Mouse (Mus musculus) hindbrain, postnatal 0 days (tissue): ENCODE measurements at regions not wholly inside any gene's neighbourhood (a gene's known extent, or its start where the extent isn't known, plus 50 kb on each side); places are given as distances from the start of the nearest gene placed in this dataset.

Source experiments
- ATAC-seq: fragments of 200-750 bp; cut with Nextera tagmentation; 2 replicates; pipeline ENCODE4 v1.8.0; 2017; ENCODE audit warnings: mild to moderate bottlenecking, moderate TSS enrichment, moderate library complexity
- DNase-seq: peaks from one replicate; pipeline ENCODE4 v3.0.0-alpha.2; 2015; ENCODE audit warnings: low spot score
- H3K27ac ChIP-seq: fragments of 300-500 bp; sonication (generic); 2 replicates; pipeline ENCODE4 v1.5.1; 2014; ENCODE audit warnings: mild to moderate bottlenecking
- H3K27me3 ChIP-seq: fragments of 300-500 bp; sonication (generic); 2 replicates; pipeline ENCODE4 v1.6.1; 2014; ENCODE audit warnings: low read length, mixed read lengths; ENCODE audit not compliant: insufficient read depth
- H3K36me3 ChIP-seq: fragments of 300-500 bp; sonication (generic); 2 replicates; pipeline ENCODE4 v1.6.1; 2014; ENCODE audit warnings: low read length, mixed read lengths; ENCODE audit not compliant: insufficient read depth
- H3K4me1 ChIP-seq: fragments of 300-500 bp; sonication (generic); 2 replicates; pipeline ENCODE4 v1.6.1; 2014; ENCODE audit warnings: antibody characterized with exemption, low read length, mixed read lengths; ENCODE audit not compliant: insufficient read depth
- H3K4me2 ChIP-seq: fragments of 300-500 bp; sonication (generic); 2 replicates; pipeline ENCODE4 v1.6.1; 2014; ENCODE audit warnings: low read depth, mild to moderate bottlenecking, low read length, moderate library complexity, mixed read lengths
- H3K4me3 ChIP-seq: fragments of 300-500 bp; sonication (generic); 2 replicates; pipeline ENCODE4 v1.5.1; 2014; ENCODE audit warnings: low read length
- H3K9ac ChIP-seq: fragments of 300-500 bp; sonication (generic); replicated peaks from 2 replicates; pipeline ENCODE4 v1.6.1; 2014; ENCODE audit warnings: mild to moderate bottlenecking, low read length, moderate library complexity, mixed read lengths
- H3K9me3 ChIP-seq: fragments of 300-500 bp; sonication (generic); 2 replicates; pipeline ENCODE4 v1.6.1; 2016; ENCODE audit warnings: low read length, mixed read lengths
- CTCF ChIP-seq: IDR thresholded peaks from 2 replicates; pipeline ENCODE4 v1.5.1; 2016; ENCODE audit warnings: antibody characterized with exemption, control low read depth, low read depth
- WGBS: fragments of 180-500 bp; shearing (Covaris S2); extraction: QIAGEN DNeasy Blood & Tissue Kit; methylation state at CpG from one replicate; pipeline ENCODE4 v1.1.7; 2014; 5-methylcytosine and 5-hydroxymethylcytosine counted together

DNA sequence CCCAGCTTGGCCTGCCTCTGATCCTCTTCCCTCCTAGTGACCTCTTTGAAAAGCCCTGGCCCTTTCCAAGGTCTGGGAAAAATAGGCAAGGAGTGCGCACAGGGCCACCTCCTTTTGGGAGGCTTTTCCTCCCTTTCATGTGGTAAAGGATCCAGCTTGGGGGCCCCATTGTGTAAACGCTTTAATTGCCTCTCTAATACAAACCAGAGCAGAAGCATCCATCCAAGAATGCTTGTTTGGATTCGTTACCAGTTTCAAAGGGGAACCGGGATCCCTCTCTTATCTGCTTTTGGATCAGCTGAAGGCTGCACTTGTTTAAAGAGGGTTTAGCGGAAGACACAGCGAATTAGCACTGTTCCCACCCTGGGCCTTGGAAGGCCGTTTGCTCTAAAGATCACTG, 109.3 kb upstream of the Cops8 start:
- DNase-seq: no peak
- H3K4me1 ChIP-seq: no peaks in the 10 kb centered on the region

DNA sequence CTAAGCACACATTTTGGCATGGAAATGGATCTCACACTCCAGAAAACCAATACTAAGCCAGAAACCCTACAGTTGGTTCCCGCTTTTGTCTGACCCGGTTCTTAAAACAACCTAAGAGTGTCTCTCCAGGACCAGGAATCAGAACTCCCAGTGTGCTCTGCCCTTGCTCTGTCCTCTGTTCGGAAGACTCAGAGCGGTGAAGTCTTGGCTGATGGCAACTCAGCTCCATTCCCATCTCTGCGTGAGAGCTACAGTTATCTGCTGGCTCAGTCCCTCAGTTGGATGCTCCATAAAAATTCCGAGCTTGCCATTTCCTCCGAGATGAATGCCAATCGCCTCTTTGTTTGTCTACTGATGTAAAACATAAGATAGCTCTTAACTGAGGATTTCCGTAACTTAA, 107.6 kb upstream of the Cops8 start:
- Histone ChIP-seq H3K27ac (no peak overlapping the region), H3K4me3 (no peak overlapping the region), H3K9ac (no peak overlapping the region), H3K4me1 (no peaks in the 10 kb centered on the region), H3K9me3 (no peaks in the 10 kb centered on the region), H3K36me3 (no peaks in the 10 kb centered on the region), H3K27me3 (no peaks in the 10 kb centered on the region), H3K4me2 (no peak overlapping the region)
- ATAC-seq (no peak), DNase-seq (no peak)
- no peak for TF ChIP-seq CTCF
- WGBS: 77% methylated on average over 9 of the region's 9 CpGs

More for the DNA sequence above, 109.3 kb upstream of the Cops8 start:
- no peaks in the 10 kb centered on the region for H3K9me3 ChIP-seq
- H3K9ac ChIP-seq: no peak overlapping the region
- H3K36me3 ChIP-seq: no peaks in the 10 kb centered on the region
- WGBS: 39% methylated on average over 7 of the region's 7 CpGs
- no peak overlapping the region for H3K27ac ChIP-seq
- no peak overlapping the region for H3K4me3 ChIP-seq
- H3K4me2 ChIP-seq: no peak overlapping the region
- ATAC-seq: no peak
- no peaks in the 10 kb centered on the region for H3K27me3 ChIP-seq
- TF ChIP-seq CTCF: no peak

- no peaks in the 10 kb centered on the region for H3K36me3 ChIP-seq
- no peak overlapping the region for H3K4me3 ChIP-seq
- no peak overlapping the region for H3K9ac ChIP-seq
- no peak for ATAC-seq
- no peak overlapping the region for H3K27ac ChIP-seq
- H3K9me3 ChIP-seq: no peaks in the 10 kb centered on the region
- H3K4me2 ChIP-seq: no peak overlapping the region
- no peak for TF ChIP-seq CTCF
- no peaks in the 10 kb centered on the region for H3K27me3 ChIP-seq
- no peaks in the 10 kb centered on the region for H3K4me1 ChIP-seq
- DNase-seq: no peak
Measured at GRCm38 (mm10) chr1:90497568-90497967, 105.2 kb upstream of the Cops8 start.

DNA sequence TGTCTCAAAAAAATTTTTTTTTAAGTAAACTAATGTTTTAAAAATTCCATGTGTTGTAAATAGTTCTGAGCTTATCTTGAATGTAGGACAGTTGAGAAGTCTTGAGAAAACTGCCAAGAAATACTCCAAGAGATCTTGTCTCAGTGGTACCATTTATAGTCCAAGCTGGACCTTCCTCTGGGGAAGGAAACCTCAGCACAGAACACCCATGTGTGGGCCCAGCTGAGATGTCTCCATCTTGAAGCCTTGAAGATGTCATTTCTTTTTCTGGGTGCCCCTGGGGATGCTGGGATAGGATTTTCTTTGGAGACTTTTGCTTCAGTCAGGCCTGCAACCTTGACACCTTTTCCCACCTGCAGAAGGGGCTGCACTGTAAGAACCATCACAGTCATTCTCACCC, 101.4 kb upstream of the Cops8 start:
- no peak for TF ChIP-seq CTCF
- DNase-seq (no peak), ATAC-seq (no peak)
- H3K27ac ChIP-seq: no peak overlapping the region
- no peak overlapping the region for H3K4me3 ChIP-seq
- no peak overlapping the region for H3K4me2 ChIP-seq
- no peaks in the 10 kb centered on the region for H3K4me1 ChIP-seq
- H3K36me3 ChIP-seq: no peaks in the 10 kb centered on the region
- no peaks in the 10 kb centered on the region for H3K9me3 ChIP-seq
- H3K27me3 ChIP-seq: no peaks in the 10 kb centered on the region
- H3K9ac ChIP-seq: no peak overlapping the region

- TF ChIP-seq CTCF: no peak
- WGBS: 92% methylated on average over 3 of the region's 3 CpGs
- ATAC-seq: no peak
Measured at GRCm38 (mm10) chr1:90502371-90502770, 100.4 kb upstream of the Cops8 start.

DNA sequence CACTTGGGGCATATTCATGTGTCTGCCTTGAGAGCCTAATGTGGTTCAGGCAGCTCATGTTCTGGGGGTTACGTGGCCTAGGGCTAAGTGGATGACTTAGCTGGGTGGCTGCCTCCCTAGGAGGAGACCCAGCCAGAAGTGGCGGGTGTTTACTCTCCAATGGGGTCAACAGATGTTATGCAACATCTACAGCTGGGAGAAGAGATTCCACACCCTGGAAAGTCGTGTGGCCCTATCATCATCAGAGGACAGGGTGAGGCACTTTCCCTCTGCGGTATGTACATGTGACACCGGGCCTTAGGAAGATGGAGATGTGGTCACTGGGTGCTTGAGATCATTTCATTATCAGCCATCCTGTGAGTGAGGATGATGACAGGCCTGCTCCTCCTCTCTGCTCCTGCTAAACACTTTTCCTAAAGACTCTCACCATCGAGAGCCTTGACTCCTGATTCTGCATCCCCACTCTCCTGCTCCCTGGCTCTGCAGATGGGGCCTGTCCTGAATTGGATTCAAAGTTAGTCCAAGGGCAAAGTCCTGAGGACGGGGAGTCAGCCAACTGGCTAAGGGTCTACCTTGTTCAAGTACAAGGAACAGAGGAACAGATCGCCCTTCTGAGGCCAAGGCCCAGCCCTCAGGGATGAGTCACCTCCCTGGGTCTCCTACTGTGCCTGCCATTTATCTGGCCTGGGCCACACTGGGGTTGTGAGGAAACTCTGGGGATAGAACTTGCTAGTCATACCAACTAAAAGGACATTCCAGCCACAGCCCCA, 99.8 kb upstream of the Cops8 start:
- no peaks in the 10 kb centered on the region for H3K27me3 ChIP-seq
- no peak overlapping the region for H3K27ac ChIP-seq
- ATAC-seq (no peak), DNase-seq (no peak)
- no peaks in the 10 kb centered on the region for H3K9me3 ChIP-seq
- H3K4me1 ChIP-seq: no peaks in the 10 kb centered on the region
- no peak overlapping the region for H3K4me2 ChIP-seq
- TF ChIP-seq CTCF: no peak
- H3K4me3 ChIP-seq: no peak overlapping the region
- 90% methylated on average over 8 of the region's 8 CpGs for WGBS
- no peaks in the 10 kb centered on the region for H3K36me3 ChIP-seq
- no peak overlapping the region for H3K9ac ChIP-seq

More at GRCm38 (mm10) chr1:90502371-90502770, 100.4 kb upstream of the Cops8 start:
- Histone ChIP-seq H3K9ac (no peak overlapping the region), H3K9me3 (no peaks in the 10 kb centered on the region), H3K4me1 (no peaks in the 10 kb centered on the region), H3K27me3 (no peaks in the 10 kb centered on the region), H3K4me3 (no peak overlapping the region), H3K27ac (no peak overlapping the region), H3K36me3 (no peaks in the 10 kb centered on the region), H3K4me2 (no peak overlapping the region)
- no peak for DNase-seq

GRCm38 (mm10) chr1:90504583-90505080, 98.1 kb upstream of the Cops8 start:
- no peak overlapping the region for H3K4me2 ChIP-seq
- H3K27ac ChIP-seq: no peak overlapping the region
- H3K27me3 ChIP-seq: no peaks in the 10 kb centered on the region
- DNase-seq (no peak), ATAC-seq (no peak)
- H3K9ac ChIP-seq: no peak overlapping the region
- no peak overlapping the region for H3K4me3 ChIP-seq
- no peak for TF ChIP-seq CTCF
- no peaks in the 10 kb centered on the region for H3K9me3 ChIP-seq
- H3K36me3 ChIP-seq: no peaks in the 10 kb centered on the region
- WGBS: 37% methylated on average over 8 of the region's 8 CpGs
- no peaks in the 10 kb centered on the region for H3K4me1 ChIP-seq
